Comparison of ENCODE assay signal across 17 mouse cellular contexts in the genomic region with DNA sequence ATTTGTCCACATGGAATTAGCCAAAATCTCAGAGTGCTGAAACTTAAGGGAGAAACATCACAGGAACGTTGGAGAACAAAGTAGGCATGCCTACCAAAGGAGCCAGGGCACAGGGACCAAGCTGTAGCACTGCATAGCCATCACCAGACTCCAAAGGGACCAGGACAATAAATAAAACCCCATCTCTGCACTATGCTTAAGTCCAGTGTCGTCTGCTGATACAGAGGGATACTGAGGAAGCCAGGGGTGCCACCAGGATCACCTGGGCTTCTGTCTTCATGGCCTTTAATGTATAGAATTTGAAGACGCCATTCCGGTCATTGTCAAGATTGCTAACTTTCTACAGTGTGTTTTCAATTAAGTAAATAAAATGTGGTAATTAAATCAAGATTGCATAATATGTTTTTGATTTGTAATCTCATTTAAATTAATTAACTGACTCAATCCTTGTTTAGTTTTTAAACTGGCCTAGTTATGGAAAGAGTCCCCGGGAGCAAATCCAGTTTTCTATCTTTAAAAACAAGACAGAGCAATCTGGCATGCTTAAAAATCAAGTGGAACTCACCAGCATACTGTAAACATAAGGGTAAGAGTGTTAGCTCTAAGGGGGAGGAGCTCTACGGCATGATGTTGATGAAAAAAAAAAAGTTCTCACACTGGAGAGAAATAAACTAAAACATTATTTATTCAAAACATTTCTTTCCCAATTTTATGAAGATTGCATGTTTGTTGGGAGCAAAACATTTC.
DNase-seq lines count a peak whose midpoint lies in the region; ATAC-seq and TF ChIP-seq lines count a peak whose summit lies in the region.
"Had no signal": no experiment of that assay in that cellular context is flagged by ENCODE, and none has a peak within 500 bp of the region (broad histone marks: within the 10 kb centered on the region; RNA-seq: fewer than 3 reads in every experiment).

No protein-coding gene starts in this region.

- no peak for TF ChIP-seq CTCF in left cerebral cortex, adult 2 months (IDR thresholded peaks at IDR 0.05)
- TF ChIP-seq CTCF in midbrain, postnatal 0 days (IDR thresholded peaks at IDR 0.05), result no peak

- H3K27ac ChIP-seq in heart, embryonic 12.5 days (ENCODE audit: poor library complexity, severe bottlenecking), result peak overlapping the region; percentile 64
- no peak overlapping the region for H3K27ac ChIP-seq in heart, embryonic 10.5 days
- no peak overlapping the region for H3K27ac ChIP-seq in left cerebral cortex, adult 2 months
- peak overlapping the region; percentile 56 for H3K27ac ChIP-seq in brown adipose tissue, adult 24 weeks (replicated peaks; ENCODE audit: low read depth, low read length)
- H3K27ac ChIP-seq in embryonic facial prominence, embryonic 13.5 days, result peak overlapping the region; percentile 88
- no peak overlapping the region for H3K27ac ChIP-seq in midbrain, postnatal 0 days (ENCODE audit: low read depth, low read length)
- H3K27ac ChIP-seq: limb, embryonic 12.5 days; macrophage; midbrain, embryonic 12.5 days had no signal

- no peak overlapping the region for H3K9ac ChIP-seq in heart, embryonic 12.5 days
- no peak overlapping the region for H3K9ac ChIP-seq in embryonic facial prominence, embryonic 13.5 days
- no peak overlapping the region for H3K9ac ChIP-seq in midbrain, postnatal 0 days (replicated peaks; ENCODE audit: low read length, poor library complexity, severe bottlenecking)
- H3K9ac ChIP-seq: limb, embryonic 12.5 days; midbrain, embryonic 12.5 days had no signal

- no peaks in the 10 kb centered on the region for H3K9me3 ChIP-seq in heart, embryonic 12.5 days (replicated peaks)
- no peaks in the 10 kb centered on the region for H3K9me3 ChIP-seq in heart, embryonic 10.5 days
- no peaks in the 10 kb centered on the region for H3K9me3 ChIP-seq in embryonic facial prominence, embryonic 13.5 days
- H3K9me3 ChIP-seq in midbrain, postnatal 0 days (ENCODE audit: low read length), result no peaks in the 10 kb centered on the region
- H3K9me3 ChIP-seq: limb, embryonic 12.5 days; midbrain, embryonic 12.5 days had no signal

- no peak for DNase-seq in heart, embryonic 10.5 days (ENCODE audit: low spot score)
- no peak for DNase-seq in left cerebral cortex, adult 2 months (ENCODE audit: extremely low spot score in 1 of 2, low spot score in 2 of 2)
- DNase-seq in left cerebral cortex, postnatal 10 days (ENCODE audit: extremely low spot score in 1 of 2, low spot score in 2 of 2), result no peak
- no peak for DNase-seq in midbrain, postnatal 0 days (ENCODE audit: low spot score)
- DNase-seq in adrenal gland, postnatal 4 days (ENCODE audit: low spot score in 2 of 2), result no peak
- DNase-seq: adrenal gland, adult 8-10 months; cerebellum, adult 2 months; layer of hippocampus, postnatal 36 days; spleen, adult 18-20 months had no signal

- peaks cover 50% of the 10 kb centered on the region for H3K4me1 ChIP-seq in heart, embryonic 12.5 days (replicated peaks)
- peaks cover 38% of the 10 kb centered on the region for H3K4me1 ChIP-seq in heart, embryonic 10.5 days
- H3K4me1 ChIP-seq in brown adipose tissue, adult 24 weeks (ENCODE audit: control insufficient read depth, insufficient read depth, insufficient read length, low read length), result peaks cover 22% of the 10 kb centered on the region
- peaks cover 46% of the 10 kb centered on the region for H3K4me1 ChIP-seq in embryonic facial prominence, embryonic 13.5 days
- H3K4me1 ChIP-seq in midbrain, postnatal 0 days (ENCODE audit: insufficient read depth, low read length), result no peaks in the 10 kb centered on the region

- no peaks in the 10 kb centered on the region for H3K27me3 ChIP-seq in heart, embryonic 12.5 days (replicated peaks)
- no peaks in the 10 kb centered on the region for H3K27me3 ChIP-seq in heart, embryonic 10.5 days (ENCODE audit: insufficient read depth, poor library complexity, severe bottlenecking)
- H3K27me3 ChIP-seq in embryonic facial prominence, embryonic 13.5 days, result no peaks in the 10 kb centered on the region
- no peaks in the 10 kb centered on the region for H3K27me3 ChIP-seq in midbrain, postnatal 0 days (ENCODE audit: insufficient read depth, low read length)
- H3K27me3 ChIP-seq: limb, embryonic 12.5 days; midbrain, embryonic 12.5 days had no signal

- ATAC-seq in heart, embryonic 12.5 days (ENCODE audit: insufficient number of reproducible peaks, low FRiP score), result no peak
- no peak for ATAC-seq in embryonic facial prominence, embryonic 13.5 days (ENCODE audit: insufficient number of reproducible peaks, insufficient read depth, low FRiP score, low TSS enrichment, low read depth)
- no peak for ATAC-seq in midbrain, postnatal 0 days (ENCODE audit: low FRiP score)
- ATAC-seq: CD4-positive, CD25-positive, alpha-beta regulatory T cell, adult 4 months; inflammation-experienced regulatory T-cells, adult 6 months had no signal

- H3K4me2 ChIP-seq in heart, embryonic 12.5 days, result no peak overlapping the region
- peak overlapping the region; percentile 44 for H3K4me2 ChIP-seq in embryonic facial prominence, embryonic 13.5 days
- H3K4me2 ChIP-seq in midbrain, postnatal 0 days (ENCODE audit: low read depth, low read length, poor library complexity, severe bottlenecking), result no peak overlapping the region
- H3K4me2 ChIP-seq: limb, embryonic 12.5 days; midbrain, embryonic 12.5 days had no signal

- peaks cover 7% of the 10 kb centered on the region for H3K36me3 ChIP-seq in heart, embryonic 12.5 days
- no peaks in the 10 kb centered on the region for H3K36me3 ChIP-seq in heart, embryonic 10.5 days
- H3K36me3 ChIP-seq in embryonic facial prominence, embryonic 13.5 days, result 0 out of 2 replicates have a peak, but pooled peaks cover 6% of the 10 kb centered on the region
- H3K36me3 ChIP-seq in midbrain, postnatal 0 days (ENCODE audit: insufficient read depth, low read length), result no peaks in the 10 kb centered on the region
- H3K36me3 ChIP-seq: midbrain, embryonic 12.5 days had no signal

- intact Hi-C loops in left cerebral cortex, adult 2 months (cut with DNase I), result no loop called here
- intact Hi-C loops in left cerebral cortex, postnatal 10 days (cut with DNase I), result no loop called here

- 65% methylated on average over 6 of the region's 6 CpGs for WGBS in heart, embryonic 12.5 days
- WGBS in heart, embryonic 10.5 days, result 66% methylated on average over 6 of the region's 6 CpGs
- 27% methylated on average over 6 of the region's 6 CpGs for WGBS in embryonic facial prominence, embryonic 13.5 days
- WGBS in midbrain, postnatal 0 days, result 67% methylated on average over 6 of the region's 6 CpGs

- no peak overlapping the region for H3K4me3 ChIP-seq in heart, embryonic 12.5 days
- no peak overlapping the region for H3K4me3 ChIP-seq in heart, embryonic 10.5 days
- 0 out of 2 replicates have a peak overlapping the region, but pooled peaks have one; percentile 14 for H3K4me3 ChIP-seq in left cerebral cortex, adult 2 months
- H3K4me3 ChIP-seq in brown adipose tissue, adult 24 weeks (ENCODE audit: insufficient read depth, low read depth, low read length), result no peak overlapping the region
- no peak overlapping the region for H3K4me3 ChIP-seq in embryonic facial prominence, embryonic 13.5 days
- no peak overlapping the region for H3K4me3 ChIP-seq in midbrain, postnatal 0 days (ENCODE audit: low read depth, low read length)
- H3K4me3 ChIP-seq: limb, embryonic 12.5 days; midbrain, embryonic 12.5 days had no signal

Comparison
In these comparisons a context has a peak if more than half of its experiments do, and no peak if none do; other contexts are left out.
1. H3K27ac ChIP-seq: peak in heart, embryonic 12.5 days (single experiment), brown adipose tissue, adult 24 weeks (single experiment) and embryonic facial prominence, embryonic 13.5 days (single experiment); none in heart, embryonic 10.5 days (single experiment), left cerebral cortex, adult 2 months (single experiment) and midbrain, postnatal 0 days (single experiment).